Mouse (Mus musculus) G1E (cell line): ENCODE results near the gene Enox1.

Source experiments
- CTCF ChIP-seq: IDR thresholded peaks from 2 replicates; pipeline ENCODE4 v1.5.1; 2012; ENCODE audit warnings: low read depth, low read length, inconsistent platforms, mixed read lengths
- TAL1 ChIP-seq: conservative IDR thresholded peaks from 2 replicates; pipeline ENCODE4 v1.6.1; 2012; ENCODE audit warnings: low read depth, low read length, inconsistent platforms, mixed read lengths

DNA sequence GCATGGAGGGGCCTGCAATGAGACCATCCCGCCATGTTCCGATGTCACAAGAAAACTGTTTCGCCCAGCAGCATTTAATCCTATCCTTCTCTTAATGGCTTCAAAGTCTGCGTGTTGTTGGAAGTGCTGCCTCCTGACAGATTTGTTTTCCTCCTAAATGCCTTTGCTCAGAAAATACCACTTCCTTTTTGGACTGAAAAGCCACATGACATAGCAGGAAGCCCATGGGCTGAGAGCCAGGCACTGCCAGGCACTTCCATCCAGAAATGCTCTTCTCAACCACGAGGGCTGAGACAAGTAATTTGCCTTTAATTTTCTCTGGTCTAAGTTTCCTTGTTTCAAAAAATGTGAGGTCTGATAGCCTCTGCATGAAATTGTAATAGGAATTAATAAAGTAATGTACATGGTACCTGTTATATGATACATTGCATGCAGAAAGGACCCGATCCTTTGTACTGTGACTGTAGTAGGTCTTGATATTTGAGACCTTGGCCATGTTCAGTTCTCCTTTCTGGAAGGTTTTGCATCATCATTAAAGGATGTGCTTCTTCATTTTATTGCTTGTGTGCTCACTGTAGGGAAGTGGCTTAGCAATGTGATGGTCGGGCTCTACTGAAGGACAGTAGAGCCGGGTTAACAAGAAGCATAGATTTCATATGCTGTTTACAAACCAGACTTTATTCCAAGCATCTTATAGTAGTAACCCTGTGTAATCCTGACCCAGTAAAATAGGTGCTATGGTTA is 390.1 kb downstream of the Enox1 start:
- TF ChIP-seq CTCF (no peak), TAL1 (no peak)
